Mouse (Mus musculus) liver, embryonic 14.5 days (tissue): ENCODE measurements around the gene Erbb2. TPM values are rescaled to one million over a fixed set of nuclear protein-coding genes. Genes with fewer than 3 reads are reported as not detected.
A peak's percentile ranks its signal among the peaks of the same experiment; 100 is the strongest.

Experiments used
- ATAC-seq: fragments of 200-750 bp; cut with Nextera tagmentation; 2 replicates; pipeline ENCODE4 v1.8.0; 2017; ENCODE audit warnings: moderate number of reproducible peaks, mild to moderate bottlenecking, moderate library complexity; ENCODE audit not compliant: insufficient read depth
- DNase-seq, 3 experiments: peaks; one replicate each; pipeline ENCODE4 v3.0.0-alpha.2; 2012 to 2013; ENCODE audit warnings: low read depth in 3 of 3, low spot score in 3 of 3
- H3K27ac ChIP-seq: fragments of 300-500 bp; sonication (generic); 2 replicates; pipeline ENCODE4 v1.5.1; 2014; ENCODE audit warnings: moderate library complexity, mild to moderate bottlenecking, control low read depth, inconsistent platforms
- H3K27me3 ChIP-seq: fragments of 300-500 bp; sonication (generic); 2 replicates; pipeline ENCODE4 v1.6.1; 2014; ENCODE audit warnings: mild to moderate bottlenecking, low read length, moderate library complexity; ENCODE audit not compliant: control insufficient read depth, insufficient read depth
- H3K36me3 ChIP-seq: fragments of 300-500 bp; sonication (generic); replicated peaks from 2 replicates; pipeline ENCODE4 v1.6.1; 2014; ENCODE audit warnings: low read depth; ENCODE audit not compliant: control insufficient read depth, insufficient read depth
- H3K4me1 ChIP-seq, 2 experiments: fragments of 200-500 bp in 1 of 2; fragments of 300-500 bp in 1 of 2; sonication (generic) in 1 of 2; replicated peaks; 2 replicates each; pipeline ENCODE4 v1.6.1; 2012 to 2014; ENCODE audit warnings: antibody characterized with exemption in 1 of 2, inconsistent platforms in 1 of 2, low read length in 1 of 2; ENCODE audit not compliant: control insufficient read depth in 2 of 2, insufficient read depth in 2 of 2
- H3K4me2 ChIP-seq: fragments of 300-500 bp; sonication (generic); 2 replicates; pipeline ENCODE4 v1.6.1; 2014; ENCODE audit warnings: low read depth, mild to moderate bottlenecking, control low read depth, moderate library complexity
- H3K4me3 ChIP-seq, 2 experiments: fragments of 200-500 bp in 1 of 2; fragments of 300-500 bp in 1 of 2; sonication (generic) in 1 of 2; 2 replicates each; pipeline ENCODE4 v1.5.1; 2012 to 2014; ENCODE audit warnings: low read depth in 2 of 2, low read length in 2 of 2, mild to moderate bottlenecking in 2 of 2, control low read depth in 1 of 2, inconsistent platforms in 1 of 2, moderate library complexity in 1 of 2; ENCODE audit not compliant: insufficient read depth in 1 of 2
- H3K9ac ChIP-seq: fragments of 300-500 bp; sonication (generic); replicated peaks from 2 replicates; pipeline ENCODE4 v1.6.1; 2014; ENCODE audit warnings: mild to moderate bottlenecking, control low read depth, moderate library complexity
- H3K9me3 ChIP-seq: fragments of 300-500 bp; sonication (generic); 2 replicates; pipeline ENCODE4 v1.6.1; 2016; ENCODE audit warnings: low read length, mixed read lengths; ENCODE audit not compliant: control insufficient read depth
- CTCF ChIP-seq: IDR thresholded peaks from 2 replicates; pipeline ENCODE4 v1.5.1; 2016; ENCODE audit warnings: antibody characterized with exemption, low read depth, control low read depth
- EP300 ChIP-seq: IDR thresholded peaks from 2 replicates; pipeline ENCODE4 v1.6.1; 2016; ENCODE audit warnings: antibody characterized with exemption, low read depth
- WGBS: fragments of 180-500 bp; shearing (Covaris S2); extraction: QIAGEN DNeasy Blood & Tissue Kit; methylation state at CpG from one replicate; pipeline ENCODE4 v1.1.7; 2014; ENCODE audit not compliant: insufficient replicate concordance; 5-methylcytosine and 5-hydroxymethylcytosine counted together
- polyA plus RNA-seq, 2 experiments: library from polyadenylated mRNA; depleted of rRNA in 1 of 2; stranded (reverse) in 1 of 2; unstranded in 1 of 2; fragments of >200 nt; fragmentation: Nextera tagmentation in 1 of 2; extraction: Ambion mirVana in 1 of 2; gene quantifications; 2 replicates each; pipeline versions ENCODE4 v1.2.1 to v1.2.3; 2012 to 2014

Erbb2 gene
- polyA plus RNA-seq (2012; rRNA removed) (1.1 and 1.2 TPM in 2 replicates), polyA plus RNA-seq (2014; fragmentation: Nextera tagmentation; extraction: Ambion mirVana) (1.6 TPM in 2 replicates)

GRCm38 (mm10) chr11:98412273-98412796, at the start of gene Erbb2:
Gene Erbb2, plus strand, starts transcription at chr11:98412470.
- TF ChIP-seq CTCF = no peak
- no peak for TF ChIP-seq EP300
- Histone ChIP-seq H3K4me3 (peak within 1 kb of the TSS; percentile 44 to 55), H3K9ac (peak within 1 kb of the TSS; percentile 16; the same call in 1 of the 2 replicates), H3K36me3 (no peaks in the 10 kb centered on the region), H3K27me3 (peaks cover 45% of the 10 kb centered on the region), H3K4me2 (peak within 1 kb of the TSS; percentile 45), H3K27ac (no peak within 1 kb of the TSS), H3K4me1 (peaks cover 0 to 8% of the 10 kb centered on the region in 2 experiments; a peak in 3 of 4 replicates), H3K9me3 (no peaks in the 10 kb centered on the region)
- DNase-seq (no peak), ATAC-seq (peak; percentile 31; the same call in 1 of the 2 replicates)
- 1% methylated on average over 47 of the region's 49 CpGs for WGBS

GRCm38 (mm10) chr11:98363817-98364216, 48.5 kb upstream of the Erbb2 start:
- H3K9ac ChIP-seq = no peak overlapping the region
- no peak for ATAC-seq
- 78% methylated on average over 5 of the region's 5 CpGs for WGBS

GRCm38 (mm10) chr11:98364410-98364809, 47.9 kb upstream of the Erbb2 start:
- H3K9ac ChIP-seq = no peak overlapping the region
- no peak overlapping the region for H3K4me2 ChIP-seq
- no peak for ATAC-seq
- no peak overlapping the region for H3K4me3 ChIP-seq
- H3K27me3 ChIP-seq = no peaks in the 10 kb centered on the region
- H3K9me3 ChIP-seq = no peaks in the 10 kb centered on the region
- peaks cover under 1 to 1% of the 10 kb centered on the region in 2 experiments; a peak in 2 of 4 replicates for H3K4me1 ChIP-seq
- H3K36me3 ChIP-seq = no peaks in the 10 kb centered on the region
- DNase-seq = no peak
- TF ChIP-seq EP300 = no peak
- TF ChIP-seq CTCF = no peak
- WGBS = 86% methylated on average over 5 of the region's 5 CpGs
- H3K27ac ChIP-seq = no peak overlapping the region

More at GRCm38 (mm10) chr11:98363817-98364216, 48.5 kb upstream of the Erbb2 start:
- no peaks in the 10 kb centered on the region for H3K36me3 ChIP-seq
- H3K27me3 ChIP-seq = no peaks in the 10 kb centered on the region
- H3K4me2 ChIP-seq = no peak overlapping the region
- no peak for DNase-seq
- H3K27ac ChIP-seq = no peak overlapping the region
- TF ChIP-seq EP300 (no peak), CTCF (no peak)
- peaks cover 3 to 7% of the 10 kb centered on the region in 2 experiments; a peak in 3 of 4 replicates for H3K4me1 ChIP-seq
- no peak overlapping the region for H3K4me3 ChIP-seq
- no peaks in the 10 kb centered on the region for H3K9me3 ChIP-seq

GRCm38 (mm10) chr11:98366290-98366689, 46.0 kb upstream of the Erbb2 start:
- no peak overlapping the region for H3K4me2 ChIP-seq
- H3K4me1 ChIP-seq = no peaks in the 10 kb centered on the region
- 44% methylated on average over 10 of the region's 10 CpGs for WGBS
- no peaks in the 10 kb centered on the region for H3K9me3 ChIP-seq
- H3K9ac ChIP-seq = no peak overlapping the region
- ATAC-seq = no peak
- no peak overlapping the region for H3K27ac ChIP-seq
- TF ChIP-seq CTCF (no peak), EP300 (no peak)
- no peak for DNase-seq
- no peaks in the 10 kb centered on the region for H3K27me3 ChIP-seq
- H3K4me3 ChIP-seq = no peak overlapping the region
- no peaks in the 10 kb centered on the region for H3K36me3 ChIP-seq

- no peak for DNase-seq
- no peak overlapping the region for H3K4me3 ChIP-seq
- H3K36me3 ChIP-seq = no peaks in the 10 kb centered on the region
- WGBS = 63% methylated on average over 10 of the region's 10 CpGs
- H3K9ac ChIP-seq = no peak overlapping the region
- no peaks in the 10 kb centered on the region for H3K9me3 ChIP-seq
- H3K4me1 ChIP-seq = no peaks in the 10 kb centered on the region
- H3K4me2 ChIP-seq = no peak overlapping the region
- TF ChIP-seq CTCF (no peak), EP300 (no peak)
- H3K27ac ChIP-seq = no peak overlapping the region
- ATAC-seq = no peak
- H3K27me3 ChIP-seq = no peaks in the 10 kb centered on the region
These were observed 45.0 kb upstream of the Erbb2 start for GRCm38 (mm10) chr11:98367171-98367862.
